Mouse (Mus musculus) midbrain, embryonic 15.5 days (tissue): ENCODE measurements around the gene Trmt2b. TPM values are rescaled to one million over a fixed set of nuclear protein-coding genes. Genes with fewer than 3 reads are reported as not detected.
A peak's percentile ranks its signal among the peaks of the same experiment; 100 is the strongest.

Source experiments
- ATAC-seq: fragments of 200-750 bp; cut with Nextera tagmentation; replicated peaks from 2 replicates; pipeline ENCODE4 v1.8.0; 2017; ENCODE audit warnings: moderate TSS enrichment
- H3K27ac ChIP-seq: fragments of 300-500 bp; sonication (generic); 2 replicates; pipeline ENCODE4 v1.5.1; 2015; ENCODE audit warnings: mild to moderate bottlenecking, inconsistent platforms
- H3K27me3 ChIP-seq: fragments of 300-500 bp; sonication (generic); replicated peaks from 2 replicates; pipeline ENCODE4 v1.6.1; 2015; ENCODE audit warnings: inconsistent platforms
- H3K36me3 ChIP-seq: fragments of 300-500 bp; sonication (generic); replicated peaks from 2 replicates; pipeline ENCODE4 v1.6.1; 2015; ENCODE audit warnings: inconsistent platforms
- H3K4me1 ChIP-seq: fragments of 300-500 bp; sonication (generic); 2 replicates; pipeline ENCODE4 v1.6.1; 2015; ENCODE audit warnings: inconsistent platforms
- H3K4me2 ChIP-seq: fragments of 300-500 bp; sonication (generic); 2 replicates; pipeline ENCODE4 v1.6.1; 2015; ENCODE audit warnings: inconsistent platforms, mild to moderate bottlenecking, moderate library complexity
- H3K4me3 ChIP-seq: fragments of 300-500 bp; sonication (generic); 2 replicates; pipeline ENCODE4 v1.5.1; 2015; ENCODE audit warnings: mild to moderate bottlenecking, inconsistent platforms
- H3K9ac ChIP-seq: fragments of 300-500 bp; sonication (generic); 2 replicates; pipeline ENCODE4 v1.6.1; 2015; ENCODE audit warnings: mild to moderate bottlenecking, inconsistent platforms
- H3K9me3 ChIP-seq: fragments of 300-500 bp; sonication (generic); 2 replicates; pipeline ENCODE4 v1.6.1; 2016; ENCODE audit warnings: inconsistent platforms
- WGBS: fragments of 180-500 bp; shearing (Covaris S2); methylation state at CpG from one replicate; pipeline ENCODE4 v1.1.7; 2015; ENCODE audit warnings: mixed read lengths; 5-methylcytosine and 5-hydroxymethylcytosine counted together
- polyA plus RNA-seq: library from polyadenylated mRNA; unstranded; fragments of >200 nt; fragmentation: Nextera tagmentation; extraction: Ambion mirVana; gene quantifications from 2 replicates; pipeline ENCODE4 v1.2.1, GENCODE M21; 2015

Trmt2b gene
- polyA plus RNA-seq, 1 experiment from 2014 or later: 4.8 TPM

GRCm38 (mm10) chrX:134285791-134286190, 9.0 kb upstream of the Trmt2b start:
- H3K27me3 ChIP-seq: no peaks in the 10 kb centered on the region
- H3K27ac ChIP-seq: 0 out of 2 replicates have a peak overlapping the region, but pooled peaks have one; percentile 25
- no peak overlapping the region for H3K9ac ChIP-seq
- H3K9me3 ChIP-seq: no peaks in the 10 kb centered on the region
- WGBS: 34% methylated on average over 4 of the region's 4 CpGs
- H3K4me3 ChIP-seq: no peak overlapping the region
- ATAC-seq: no peak; the same call in 1 of the 2 replicates
- no peak overlapping the region for H3K4me2 ChIP-seq
- no peaks in the 10 kb centered on the region for H3K4me1 ChIP-seq
- no peaks in the 10 kb centered on the region for H3K36me3 ChIP-seq

DNA sequence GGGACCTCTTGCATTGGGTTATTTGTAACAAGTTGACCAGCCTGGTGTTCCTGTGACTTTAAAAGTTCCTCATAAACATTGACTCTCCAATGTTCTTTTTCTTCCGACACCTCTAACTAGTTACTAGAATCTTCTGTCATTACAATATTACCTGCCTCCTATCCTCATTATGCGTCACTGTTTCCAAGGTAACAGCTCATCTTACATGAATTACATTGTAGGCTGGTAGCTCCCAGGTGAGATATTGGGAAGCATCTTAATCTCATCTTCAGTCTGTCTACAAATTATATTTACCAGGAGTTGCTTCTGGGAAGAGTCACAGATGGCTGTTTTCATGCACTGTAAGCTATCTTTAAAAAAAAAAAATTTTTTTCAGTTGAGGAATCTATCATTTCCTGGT, 8.3 kb upstream of the Trmt2b start:
- 74% methylated on average over 2 of the region's 2 CpGs for WGBS
- 0 out of 2 replicates have a peak overlapping the region, but pooled peaks have one; percentile 25 for H3K27ac ChIP-seq
- H3K4me3 ChIP-seq: no peak overlapping the region
- no peak overlapping the region for H3K4me2 ChIP-seq
- no peaks in the 10 kb centered on the region for H3K4me1 ChIP-seq
- H3K9ac ChIP-seq: no peak overlapping the region
- H3K9me3 ChIP-seq: no peaks in the 10 kb centered on the region
- no peaks in the 10 kb centered on the region for H3K36me3 ChIP-seq
- no peaks in the 10 kb centered on the region for H3K27me3 ChIP-seq
- no peak for ATAC-seq

- WGBS: 89% methylated on average over 3 of the region's 3 CpGs
- no peak for ATAC-seq
- Histone ChIP-seq H3K4me3 (no peak overlapping the region), H3K4me1 (no peaks in the 10 kb centered on the region; the same call in 1 of the 2 replicates), H3K27me3 (no peaks in the 10 kb centered on the region; the same call in 1 of the 2 replicates), H3K9ac (no peak overlapping the region), H3K27ac (no peak overlapping the region), H3K36me3 (no peaks in the 10 kb centered on the region), H3K9me3 (no peaks in the 10 kb centered on the region), H3K4me2 (no peak overlapping the region)
Measured at GRCm38 (mm10) chrX:134280531-134280930, 3.7 kb upstream of the Trmt2b start.

- no peak overlapping the region for H3K4me3 ChIP-seq
- no peaks in the 10 kb centered on the region for H3K9me3 ChIP-seq
- 25% methylated on average over 6 of the region's 6 CpGs for WGBS
- H3K27me3 ChIP-seq: no peaks in the 10 kb centered on the region; the same call in 1 of the 2 replicates
- no peaks in the 10 kb centered on the region; the same call in 1 of the 2 replicates for H3K4me1 ChIP-seq
- no peak overlapping the region for H3K27ac ChIP-seq
- no peaks in the 10 kb centered on the region for H3K36me3 ChIP-seq
- no peak for ATAC-seq
- no peak overlapping the region for H3K4me2 ChIP-seq
- no peak overlapping the region for H3K9ac ChIP-seq
Measured at GRCm38 (mm10) chrX:134275715-134276114, 1.1 kb downstream of the Trmt2b start.

GRCm38 (mm10) chrX:134262129-134262528, 14.7 kb downstream of the Trmt2b start:
- Histone ChIP-seq H3K4me3 (no peak overlapping the region), H3K9ac (no peak overlapping the region), H3K36me3 (no peaks in the 10 kb centered on the region), H3K9me3 (no peaks in the 10 kb centered on the region), H3K27me3 (no peaks in the 10 kb centered on the region), H3K4me1 (no peaks in the 10 kb centered on the region), H3K4me2 (no peak overlapping the region), H3K27ac (0 out of 2 replicates have a peak overlapping the region, but pooled peaks have one; percentile 38)
- 63% methylated on average over 11 of the region's 11 CpGs for WGBS
- peak; percentile 81 for ATAC-seq

DNA sequence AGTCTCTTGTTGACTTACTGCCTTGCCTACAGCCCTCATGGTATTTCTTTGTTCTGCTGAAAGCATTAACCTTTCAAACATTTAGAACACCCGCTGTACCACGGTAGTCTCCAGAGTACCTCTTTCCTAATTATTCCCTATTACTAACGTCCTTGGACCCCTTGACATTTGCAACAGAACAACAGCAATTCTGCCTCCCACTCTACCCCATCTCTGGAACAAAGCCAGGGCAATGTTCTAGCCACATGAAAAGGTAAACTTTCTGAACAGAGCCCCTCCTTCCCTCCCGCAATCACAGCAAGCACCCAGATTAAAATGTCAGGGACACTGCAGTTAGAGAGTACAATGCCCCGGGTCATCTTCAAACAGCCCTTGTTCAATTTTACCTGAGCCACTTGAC, 15.6 kb downstream of the Trmt2b start:
- no peak for ATAC-seq
- Histone ChIP-seq H3K9ac (no peak overlapping the region), H3K27me3 (no peaks in the 10 kb centered on the region), H3K4me3 (no peak overlapping the region), H3K4me2 (no peak overlapping the region), H3K36me3 (no peaks in the 10 kb centered on the region), H3K9me3 (no peaks in the 10 kb centered on the region), H3K4me1 (no peaks in the 10 kb centered on the region), H3K27ac (no peak overlapping the region)
- 48% methylated on average over 5 of the region's 5 CpGs for WGBS

- no peak for ATAC-seq
- Histone ChIP-seq H3K9me3 (no peaks in the 10 kb centered on the region), H3K27ac (no peak overlapping the region), H3K4me1 (no peaks in the 10 kb centered on the region), H3K36me3 (no peaks in the 10 kb centered on the region), H3K9ac (no peak overlapping the region), H3K27me3 (no peaks in the 10 kb centered on the region), H3K4me2 (no peak overlapping the region), H3K4me3 (no peak overlapping the region)
- WGBS: 53% methylated on average over 2 of the region's 2 CpGs
Measured at GRCm38 (mm10) chrX:134248202-134248601, 28.6 kb downstream of the Trmt2b start.

GRCm38 (mm10) chrX:134245946-134246345, 30.8 kb downstream of the Trmt2b start:
- Histone ChIP-seq H3K27me3 (no peaks in the 10 kb centered on the region), H3K4me1 (no peaks in the 10 kb centered on the region), H3K27ac (no peak overlapping the region), H3K4me3 (no peak overlapping the region), H3K9me3 (no peaks in the 10 kb centered on the region), H3K36me3 (no peaks in the 10 kb centered on the region), H3K4me2 (no peak overlapping the region), H3K9ac (no peak overlapping the region)
- no peak for ATAC-seq
- 92% methylated on average over 10 of the region's 10 CpGs for WGBS

- Histone ChIP-seq H3K27ac (no peak overlapping the region), H3K4me3 (no peak overlapping the region), H3K4me2 (no peak overlapping the region), H3K27me3 (no peaks in the 10 kb centered on the region), H3K9me3 (no peaks in the 10 kb centered on the region), H3K4me1 (no peaks in the 10 kb centered on the region), H3K9ac (no peak overlapping the region), H3K36me3 (no peaks in the 10 kb centered on the region)
- no peak for ATAC-seq
- 96% methylated on average over 10 of the region's 10 CpGs for WGBS
Measured at GRCm38 (mm10) chrX:134238266-134238665, 38.5 kb downstream of the Trmt2b start.

GRCm38 (mm10) chrX:134233048-134233447, 43.7 kb downstream of the Trmt2b start:
- 88% methylated on average over 1 of the region's 1 CpGs for WGBS

DNA sequence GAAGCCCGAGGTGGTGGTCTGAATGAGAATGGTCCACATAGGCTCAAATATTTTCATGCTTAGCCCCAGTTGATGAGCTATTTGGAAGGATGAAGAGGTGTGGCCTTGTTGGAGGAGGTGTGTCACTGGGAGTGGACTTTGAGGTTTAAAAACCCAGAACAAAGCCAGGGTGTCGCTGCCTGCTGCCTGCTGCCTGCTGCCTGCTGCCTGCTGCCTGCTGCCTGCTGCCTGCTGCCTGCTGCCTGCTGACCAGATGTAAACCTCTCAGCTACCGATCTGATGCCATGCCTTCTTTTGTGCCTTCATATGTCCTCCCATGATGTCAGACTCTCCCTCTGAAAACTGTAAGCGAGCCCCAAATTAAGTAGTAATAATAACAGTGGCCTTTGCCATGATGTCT, 54.9 kb downstream of the Trmt2b start, which contains the start of gene Nox1:
Gene Nox1, minus strand, starts transcription at position 101 of the 400 bp plus-strand sequence.
- 57% methylated on average over 4 of the region's 4 CpGs for WGBS
- H3K4me3 ChIP-seq: no peak within 1 kb of the TSS
- H3K36me3 ChIP-seq: no peaks in the 10 kb centered on the region
- H3K4me2 ChIP-seq: no peak within 1 kb of the TSS
- H3K4me1 ChIP-seq: no peaks in the 10 kb centered on the region
- no peak for ATAC-seq
- H3K27ac ChIP-seq: no peak within 1 kb of the TSS
- H3K9ac ChIP-seq: no peak within 1 kb of the TSS
- no peaks in the 10 kb centered on the region for H3K27me3 ChIP-seq
- no peaks in the 10 kb centered on the region for H3K9me3 ChIP-seq

More at GRCm38 (mm10) chrX:134233048-134233447, 43.7 kb downstream of the Trmt2b start:
- H3K4me2 ChIP-seq: no peak overlapping the region
- ATAC-seq: no peak
- no peaks in the 10 kb centered on the region for H3K4me1 ChIP-seq
- no peaks in the 10 kb centered on the region for H3K27me3 ChIP-seq
- no peak overlapping the region for H3K9ac ChIP-seq
- no peaks in the 10 kb centered on the region for H3K36me3 ChIP-seq
- no peak overlapping the region for H3K4me3 ChIP-seq
- no peak overlapping the region for H3K27ac ChIP-seq
- H3K9me3 ChIP-seq: no peaks in the 10 kb centered on the region

DNA sequence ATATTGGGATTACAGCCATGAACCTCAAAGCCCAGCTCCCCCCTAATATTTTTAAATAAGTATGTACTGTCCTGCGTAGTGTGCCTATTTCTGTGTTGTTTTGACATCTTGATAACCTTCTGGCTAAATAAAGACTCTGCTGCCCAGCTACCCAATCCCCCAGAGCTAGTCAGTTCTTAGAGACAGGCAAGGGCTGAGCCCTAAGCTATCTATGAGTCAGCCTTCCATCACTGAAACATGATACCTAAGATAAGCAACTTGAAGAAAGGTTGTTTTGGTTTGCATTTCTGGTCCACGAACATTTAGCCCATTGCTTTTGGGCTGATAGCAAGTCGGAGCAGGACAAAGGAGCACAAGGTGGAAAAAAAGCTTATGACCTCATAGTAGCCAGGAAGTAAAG, 56.2 kb downstream of the Trmt2b start:
- no peak overlapping the region for H3K4me2 ChIP-seq
- 79% methylated on average over 3 of the region's 3 CpGs for WGBS
- ATAC-seq: no peak

DNA sequence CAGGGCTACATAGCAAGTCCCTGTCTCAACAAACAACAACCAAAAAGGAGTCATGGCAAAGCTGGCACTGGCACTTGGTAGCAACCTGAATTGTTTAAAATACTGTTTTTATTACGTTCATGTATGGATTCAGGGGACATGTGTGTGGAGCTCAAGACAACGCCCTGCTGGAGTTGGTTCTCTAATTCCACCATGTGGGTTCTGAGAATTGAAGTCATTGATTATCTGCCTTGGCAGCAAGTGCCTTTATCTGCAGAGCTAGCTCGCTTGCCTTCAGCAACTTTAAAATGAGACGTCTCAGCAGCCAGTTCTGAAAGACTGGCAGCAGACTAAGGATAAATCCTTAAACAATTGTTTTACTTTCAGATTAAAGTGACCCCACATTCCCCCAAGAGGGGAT, 58.6 kb downstream of the Trmt2b start:
- ATAC-seq: no peak
- H3K9me3 ChIP-seq: no peaks in the 10 kb centered on the region
- H3K9ac ChIP-seq: no peak overlapping the region
- H3K4me3 ChIP-seq: no peak overlapping the region
- no peak overlapping the region for H3K4me2 ChIP-seq
- no peaks in the 10 kb centered on the region for H3K36me3 ChIP-seq
- WGBS: 52% methylated on average over 4 of the region's 4 CpGs
- no peaks in the 10 kb centered on the region for H3K27me3 ChIP-seq
- no peak overlapping the region for H3K27ac ChIP-seq
- H3K4me1 ChIP-seq: no peaks in the 10 kb centered on the region

More for the DNA sequence above, 56.2 kb downstream of the Trmt2b start:
- Histone ChIP-seq H3K9me3 (no peaks in the 10 kb centered on the region), H3K4me3 (no peak overlapping the region), H3K36me3 (no peaks in the 10 kb centered on the region), H3K9ac (no peak overlapping the region), H3K4me1 (no peaks in the 10 kb centered on the region), H3K27ac (no peak overlapping the region), H3K27me3 (no peaks in the 10 kb centered on the region)
